Mouse (Mus musculus): ENCODE measurements at regions not wholly inside any gene's neighbourhood (a gene's known extent, or its start where the extent isn't known, plus 50 kb on each side); places are given as distances from the start of the nearest gene placed in this dataset.
A peak's percentile ranks its signal among the peaks of the same experiment; 100 is the strongest.

DNA sequence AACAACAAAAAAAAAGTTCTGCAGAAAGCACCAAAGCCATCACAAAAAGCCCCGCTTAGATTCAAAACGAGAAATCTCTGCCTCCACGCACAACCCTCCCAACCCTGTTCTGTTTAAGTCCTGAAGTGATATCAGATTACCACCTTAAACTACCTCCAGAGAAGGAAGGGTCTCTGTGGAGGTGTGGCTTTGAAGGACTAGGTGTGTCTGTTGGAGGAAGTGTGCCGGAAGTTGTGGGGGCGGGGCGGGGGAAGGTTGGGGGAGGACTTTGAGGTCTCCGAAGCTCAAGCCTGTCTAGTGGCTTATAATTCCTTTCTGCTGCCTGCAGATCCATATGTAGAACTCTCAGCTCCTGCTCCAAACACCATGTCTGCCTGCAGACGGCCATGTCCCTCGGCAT lies 173.6 kb downstream of the Mreg start:
- Histone ChIP-seq H3K27me3 (ENCODE audit: control insufficient read depth, insufficient read depth, low read length) (no peaks in the 10 kb centered on the region), H3K4me3 (no peak overlapping the region), H3K36me3 (ENCODE audit: control insufficient read depth, insufficient read depth, low read length) (no peaks in the 10 kb centered on the region), H3K4me1 (ENCODE audit: control insufficient read depth, insufficient read depth, low read length) (no peaks in the 10 kb centered on the region), H3K27ac (no peak overlapping the region), H3K79me2 (replicated peaks; ENCODE audit: control insufficient read depth, insufficient read depth, low read length) (no peaks in the 10 kb centered on the region), H3K9ac (ENCODE audit: low read depth, low read length) (no peak overlapping the region)
- WGBS: 72% methylated on average over 9 of the region's 9 CpGs
- intact Hi-C loops (cut with DNase I): no loop called here
- no peak for DNase-seq
- no peak for TF ChIP-seq CTCF (IDR thresholded peaks at IDR 0.05)
- no peak for TF ChIP-seq POLR2A (IDR thresholded peaks at IDR 0.05; ENCODE audit: insufficient read depth, low read depth, low read length)
- no peak for TF ChIP-seq EP300 (IDR thresholded peaks at IDR 0.05; ENCODE audit: insufficient read depth, low read depth, low read length)

DNA sequence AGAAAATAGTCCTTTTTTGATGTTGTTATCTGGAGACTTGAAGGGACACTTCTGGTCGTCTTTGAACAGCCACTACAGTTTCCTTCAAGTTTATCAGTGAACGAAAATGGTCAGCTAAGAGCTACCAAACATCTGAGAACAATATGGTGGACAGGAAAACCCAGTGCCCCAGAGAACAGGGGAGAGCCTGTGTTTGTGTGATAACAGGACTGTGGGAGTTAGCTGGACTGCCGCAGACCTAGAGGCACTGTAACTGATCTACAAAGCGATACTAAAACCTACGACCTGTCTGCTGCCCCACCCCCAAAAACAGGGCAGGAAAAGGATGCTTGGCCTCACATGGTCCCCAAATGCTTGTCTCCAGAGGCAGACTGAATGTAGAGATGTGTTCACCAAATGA lies 175.5 kb downstream of the Mreg start:
- 37% methylated on average over 5 of the region's 5 CpGs for WGBS
- TF ChIP-seq CTCF (IDR thresholded peaks at IDR 0.05) (no peak), EP300 (IDR thresholded peaks at IDR 0.05; ENCODE audit: insufficient read depth, low read depth, low read length) (no peak), POLR2A (IDR thresholded peaks at IDR 0.05; ENCODE audit: insufficient read depth, low read depth, low read length) (no peak)
- Histone ChIP-seq H3K36me3 (ENCODE audit: control insufficient read depth, insufficient read depth, low read length) (no peaks in the 10 kb centered on the region), H3K27me3 (ENCODE audit: control insufficient read depth, insufficient read depth, low read length) (no peaks in the 10 kb centered on the region), H3K9ac (ENCODE audit: low read depth, low read length) (no peak overlapping the region), H3K79me2 (replicated peaks; ENCODE audit: control insufficient read depth, insufficient read depth, low read length) (no peaks in the 10 kb centered on the region), H3K4me1 (ENCODE audit: control insufficient read depth, insufficient read depth, low read length) (peaks cover 2% of the 10 kb centered on the region; the same call in 1 of the 2 replicates), H3K27ac (no peak overlapping the region), H3K4me3 (no peak overlapping the region)
- DNase-seq: no peak
- intact Hi-C loops (cut with DNase I): no loop called here

DNA sequence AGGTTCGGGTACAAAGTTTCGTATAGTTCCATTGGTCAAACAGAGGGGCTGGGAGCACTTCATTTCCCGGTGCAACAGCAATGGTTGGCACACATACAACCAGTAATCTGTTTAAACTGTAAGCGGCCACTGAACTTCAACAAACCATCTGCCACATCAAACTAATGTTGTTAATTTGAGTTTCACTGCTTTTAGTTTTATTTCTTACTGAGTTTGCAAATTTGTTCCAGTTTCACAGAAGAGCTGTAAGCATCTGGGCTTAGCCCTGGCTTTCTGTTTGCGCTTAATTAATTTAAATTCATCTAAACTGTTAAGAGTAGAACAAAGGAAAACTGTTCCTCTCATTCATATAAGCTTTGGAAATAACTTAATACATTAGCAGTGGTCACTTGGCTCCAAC lies 176.0 kb downstream of the Mreg start:
- no peak overlapping the region for H3K9ac ChIP-seq (ENCODE audit: low read depth, low read length)
- no peaks in the 10 kb centered on the region for H3K27me3 ChIP-seq (ENCODE audit: control insufficient read depth, insufficient read depth, low read length)
- DNase-seq: no peak
- H3K79me2 ChIP-seq (replicated peaks; ENCODE audit: control insufficient read depth, insufficient read depth, low read length): no peaks in the 10 kb centered on the region
- H3K4me1 ChIP-seq (ENCODE audit: control insufficient read depth, insufficient read depth, low read length): peaks cover 2% of the 10 kb centered on the region; the same call in 1 of the 2 replicates
- H3K4me3 ChIP-seq: no peak overlapping the region
- intact Hi-C loops (cut with DNase I): no loop called here
- 83% methylated on average over 5 of the region's 5 CpGs for WGBS
- no peak overlapping the region for H3K27ac ChIP-seq
- H3K36me3 ChIP-seq (ENCODE audit: control insufficient read depth, insufficient read depth, low read length): no peaks in the 10 kb centered on the region
- TF ChIP-seq EP300 (IDR thresholded peaks at IDR 0.05; ENCODE audit: insufficient read depth, low read depth, low read length) (no peak), CTCF (IDR thresholded peaks at IDR 0.05) (no peak)

DNA sequence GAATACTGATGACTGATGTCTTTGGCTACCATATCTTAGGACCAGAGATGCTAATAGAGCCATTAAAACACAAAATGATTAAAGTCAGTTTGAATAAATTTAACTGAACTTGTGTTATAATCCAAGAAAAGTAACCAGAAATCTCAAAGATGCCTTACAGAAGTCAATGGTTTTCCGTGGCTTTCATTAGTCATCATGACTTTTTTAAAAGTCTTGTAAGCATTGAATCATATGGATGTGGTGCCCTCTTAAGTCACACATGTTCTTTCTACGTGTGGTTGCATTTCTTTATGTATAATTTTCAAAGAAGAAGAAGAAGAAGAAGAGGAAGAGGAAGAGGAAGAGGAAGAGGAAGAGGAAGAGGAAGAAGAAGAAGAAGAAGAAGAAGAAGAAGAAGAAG lies 178.2 kb downstream of the Mreg start:
- intact Hi-C loops (cut with DNase I): no loop called here
- WGBS: 84% methylated on average over 2 of the region's 2 CpGs
- DNase-seq: no peak

DNA sequence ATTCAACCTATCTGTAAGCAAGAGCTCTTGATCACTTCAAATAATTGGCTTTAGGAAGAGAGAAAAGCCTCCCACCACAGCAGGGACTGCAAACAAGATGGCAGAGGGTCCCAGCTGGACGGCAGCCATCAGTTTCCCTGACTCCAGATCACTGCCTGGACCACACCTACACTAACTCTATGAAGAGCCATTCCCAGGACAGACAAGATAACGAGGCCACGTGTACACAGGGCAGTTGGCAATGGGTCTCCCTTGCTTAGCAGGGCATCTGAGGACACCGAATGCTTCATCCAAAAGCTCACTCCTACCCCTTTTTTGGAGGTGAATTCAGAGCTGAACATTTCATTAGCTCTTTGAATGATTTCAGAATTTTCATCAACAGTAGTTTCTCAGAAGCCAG lies 179.9 kb downstream of the Mreg start:
- WGBS: 38% methylated on average over 4 of the region's 4 CpGs
- H3K4me1 ChIP-seq (ENCODE audit: control insufficient read depth, insufficient read depth, low read length): peaks cover 2% of the 10 kb centered on the region; the same call in 1 of the 2 replicates
- H3K27ac ChIP-seq: no peak overlapping the region
- no peaks in the 10 kb centered on the region for H3K79me2 ChIP-seq (replicated peaks; ENCODE audit: control insufficient read depth, insufficient read depth, low read length)
- DNase-seq: peak in 1 of 2 experiments; percentile 19
- intact Hi-C loops (cut with DNase I): no loop called here
- no peaks in the 10 kb centered on the region for H3K36me3 ChIP-seq (ENCODE audit: control insufficient read depth, insufficient read depth, low read length)
- no peak for TF ChIP-seq EP300 (IDR thresholded peaks at IDR 0.05; ENCODE audit: insufficient read depth, low read depth, low read length)
- no peak for TF ChIP-seq POLR2A (IDR thresholded peaks at IDR 0.05; ENCODE audit: insufficient read depth, low read depth, low read length)
- TF ChIP-seq CTCF (IDR thresholded peaks at IDR 0.05): no peak
- no peak overlapping the region for H3K4me3 ChIP-seq
- H3K9ac ChIP-seq (ENCODE audit: low read depth, low read length): no peak overlapping the region
- no peaks in the 10 kb centered on the region for H3K27me3 ChIP-seq (ENCODE audit: control insufficient read depth, insufficient read depth, low read length)

More for the DNA sequence above, 178.2 kb downstream of the Mreg start:
- Histone ChIP-seq H3K4me3 (no peak overlapping the region), H3K27ac (no peak overlapping the region), H3K9ac (ENCODE audit: low read depth, low read length) (no peak overlapping the region), H3K4me1 (ENCODE audit: control insufficient read depth, insufficient read depth, low read length) (peaks cover 2% of the 10 kb centered on the region; the same call in 1 of the 2 replicates), H3K27me3 (ENCODE audit: control insufficient read depth, insufficient read depth, low read length) (no peaks in the 10 kb centered on the region), H3K36me3 (ENCODE audit: control insufficient read depth, insufficient read depth, low read length) (no peaks in the 10 kb centered on the region), H3K79me2 (replicated peaks; ENCODE audit: control insufficient read depth, insufficient read depth, low read length) (no peaks in the 10 kb centered on the region)
- no peak for TF ChIP-seq EP300 (IDR thresholded peaks at IDR 0.05; ENCODE audit: insufficient read depth, low read depth, low read length)
- no peak for TF ChIP-seq POLR2A (IDR thresholded peaks at IDR 0.05; ENCODE audit: insufficient read depth, low read depth, low read length)
- TF ChIP-seq CTCF (IDR thresholded peaks at IDR 0.05): no peak

DNA sequence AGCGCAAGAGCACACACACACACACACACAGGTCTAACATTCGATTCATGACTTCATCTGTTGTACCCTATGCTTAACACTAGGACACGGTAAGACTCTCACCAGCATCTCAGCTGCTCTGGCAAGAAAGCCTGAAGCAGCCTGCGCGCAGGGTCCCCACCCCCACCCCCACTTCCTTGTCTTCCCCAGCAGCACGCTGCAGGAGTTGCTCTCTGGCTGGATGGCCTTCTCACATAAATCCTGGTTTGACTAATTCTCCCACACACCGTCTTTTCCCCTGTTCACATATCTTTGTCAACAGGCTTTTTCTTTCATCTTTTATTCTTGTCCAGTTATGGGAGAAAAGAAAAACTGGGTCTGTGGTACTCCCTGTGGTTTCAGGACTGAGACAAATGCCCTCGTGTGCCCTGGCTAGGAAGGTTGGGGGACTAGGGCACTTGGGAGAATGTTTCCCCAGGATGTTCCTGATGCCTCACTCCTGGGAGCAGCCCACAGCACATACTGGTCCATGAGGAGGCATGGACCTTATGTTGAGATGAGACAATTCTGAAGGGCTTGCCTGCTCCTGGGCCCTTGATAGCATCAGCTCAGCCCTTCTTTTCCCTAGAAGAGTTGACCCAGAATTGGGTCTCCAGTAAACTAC lies 181.2 kb downstream of the Mreg start:
- intact Hi-C loops (cut with DNase I): no loop called here
- Histone ChIP-seq H3K36me3 (ENCODE audit: control insufficient read depth, insufficient read depth, low read length) (no peaks in the 10 kb centered on the region), H3K27ac (no peak overlapping the region), H3K4me3 (no peak overlapping the region), H3K27me3 (ENCODE audit: control insufficient read depth, insufficient read depth, low read length) (no peaks in the 10 kb centered on the region), H3K9ac (ENCODE audit: low read depth, low read length) (no peak overlapping the region), H3K4me1 (ENCODE audit: control insufficient read depth, insufficient read depth, low read length) (peaks cover 2% of the 10 kb centered on the region; the same call in 1 of the 2 replicates), H3K79me2 (replicated peaks; ENCODE audit: control insufficient read depth, insufficient read depth, low read length) (no peaks in the 10 kb centered on the region)
- 73% methylated on average over 8 of the region's 8 CpGs for WGBS
- no peak for DNase-seq
- TF ChIP-seq EP300 (IDR thresholded peaks at IDR 0.05; ENCODE audit: insufficient read depth, low read depth, low read length) (no peak), POLR2A (IDR thresholded peaks at IDR 0.05; ENCODE audit: insufficient read depth, low read depth, low read length) (no peak), CTCF (IDR thresholded peaks at IDR 0.05) (no peak)
